Mouse (Mus musculus) frontal cortex, postnatal 36 days (tissue): ENCODE measurements around the gene Arap1.

Source experiments
- DNase-seq, 2 experiments: peaks; one replicate each; pipeline ENCODE4 v3.0.0; 2022; ENCODE audit warnings: low spot score in 2 of 2

The Arap1 gene

GRCm38 (mm10) chr7:101327263-101327662, 20.6 kb upstream of the Arap1 start:
- DNase-seq = no peak

- no peak for DNase-seq
Observed at GRCm38 (mm10) chr7:101327786-101328185, 20.1 kb upstream of the Arap1 start.

GRCm38 (mm10) chr7:101328621-101329158, 19.2 kb upstream of the Arap1 start:
- DNase-seq = peak; percentile 76 to 86

DNA sequence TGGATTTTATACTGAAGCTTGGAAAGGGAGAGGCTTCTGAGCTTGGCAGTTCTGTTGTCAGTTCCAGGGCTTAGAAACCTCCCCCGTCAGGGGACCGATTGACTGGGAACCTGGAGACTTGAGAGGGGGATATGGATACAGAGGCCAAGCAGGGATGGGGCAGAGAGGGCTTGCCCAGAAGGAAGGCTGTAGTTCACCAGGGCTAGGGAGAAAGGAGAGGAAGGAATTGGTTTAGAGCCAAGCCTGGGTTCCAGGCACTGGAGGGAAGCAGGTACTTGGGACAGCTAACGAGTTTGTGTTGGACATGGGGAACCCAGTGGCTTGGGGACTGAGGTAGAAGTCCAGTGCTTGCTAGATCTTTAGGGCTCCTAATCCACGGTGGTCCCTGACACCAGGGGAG, 18.3 kb upstream of the Arap1 start:
- no peak for DNase-seq

- no peak for DNase-seq
Observed at GRCm38 (mm10) chr7:101330074-101330840, 17.6 kb upstream of the Arap1 start.

- DNase-seq = no peak
Observed at GRCm38 (mm10) chr7:101330841-101331173, 17.1 kb upstream of the Arap1 start.

DNA sequence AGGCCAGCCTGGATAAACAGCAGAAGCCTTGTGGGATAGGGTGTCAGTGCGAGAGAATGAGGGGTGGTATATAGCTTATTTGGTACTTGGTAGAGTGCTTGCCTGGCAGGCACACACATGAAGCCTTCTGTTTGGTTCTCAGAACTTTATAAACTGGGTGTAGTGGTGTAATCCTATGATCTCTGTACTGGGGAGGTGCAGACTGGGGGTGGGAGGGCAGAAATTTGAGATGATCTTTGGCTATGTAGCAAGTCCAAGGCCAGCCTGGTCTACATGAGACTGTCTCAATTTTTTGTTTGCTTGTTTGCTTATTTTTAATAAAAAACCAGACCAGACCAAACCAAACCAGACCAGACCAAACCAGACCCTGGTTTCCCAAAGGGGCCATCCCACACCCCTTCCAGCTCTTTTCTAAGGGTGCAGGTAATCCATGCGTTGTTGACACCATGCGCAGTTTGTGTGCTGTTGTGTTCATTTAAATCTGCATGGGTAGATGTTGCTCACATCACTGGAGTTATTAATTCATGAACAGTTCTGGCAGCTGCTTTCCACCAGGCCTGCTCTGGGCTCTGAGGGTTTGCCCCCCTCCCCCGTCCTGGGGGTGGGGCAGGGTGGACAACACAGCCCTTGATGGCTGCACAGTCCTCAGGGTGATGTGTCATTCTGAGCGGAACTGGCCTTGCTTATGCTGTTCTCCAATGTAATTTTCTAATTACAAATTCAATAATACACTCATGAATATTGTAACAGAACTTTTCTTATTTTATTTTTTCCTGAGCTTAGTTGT, 15.6 kb upstream of the Arap1 start:
- no peak for DNase-seq

GRCm38 (mm10) chr7:101335228-101335627, 12.6 kb upstream of the Arap1 start:
- DNase-seq = no peak

- no peak for DNase-seq
Observed at GRCm38 (mm10) chr7:101336686-101337085, 11.2 kb upstream of the Arap1 start.

DNA sequence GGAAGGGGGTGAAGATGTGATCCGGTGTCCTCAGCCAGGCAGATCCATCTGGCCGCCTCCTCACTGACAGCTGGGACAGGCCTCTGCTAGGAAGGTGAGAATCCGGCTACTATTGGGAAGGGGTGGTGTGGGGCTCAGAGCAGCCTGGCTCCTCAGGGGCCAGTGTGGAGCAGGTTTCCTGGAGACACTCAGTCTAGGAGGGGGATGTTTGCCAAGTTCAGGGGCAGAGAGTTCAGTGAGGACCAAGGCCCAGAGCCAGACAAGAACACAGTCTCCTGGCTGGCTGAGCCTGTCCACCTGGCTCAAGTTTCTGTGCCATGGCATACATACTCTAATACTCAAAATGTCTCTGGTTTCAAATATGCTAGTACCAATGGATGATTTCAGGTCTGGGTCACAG, 10.5 kb upstream of the Arap1 start:
- no peak for DNase-seq

DNA sequence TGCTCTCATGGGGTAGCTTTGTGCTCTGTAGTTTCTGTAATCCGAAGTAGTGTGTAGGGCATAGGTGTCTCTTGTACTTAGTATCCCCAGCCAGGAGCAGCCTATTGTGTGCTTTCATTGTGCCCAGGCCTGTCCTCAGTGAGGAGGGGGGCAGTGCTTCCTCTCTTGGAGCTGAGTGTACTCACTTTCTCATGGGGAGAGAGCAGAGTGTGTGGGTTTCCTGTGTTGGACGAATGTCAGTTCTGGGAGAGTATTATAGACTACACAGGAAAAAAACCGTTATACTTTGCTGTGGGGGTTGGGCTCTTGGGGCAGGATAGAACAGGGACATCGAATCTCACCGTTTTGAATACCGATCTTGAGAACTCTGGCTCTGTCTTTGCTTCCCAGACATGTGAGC, 6.5 kb upstream of the Arap1 start:
- DNase-seq = no peak

- no peak for DNase-seq
Observed at GRCm38 (mm10) chr7:101343135-101343534, 4.7 kb upstream of the Arap1 start.

GRCm38 (mm10) chr7:101344892-101345291, 3.0 kb upstream of the Arap1 start:
- DNase-seq = no peak

GRCm38 (mm10) chr7:101346991-101347390, 876 bp upstream of the Arap1 start:
- no peak for DNase-seq

- DNase-seq = no peak
Observed at GRCm38 (mm10) chr7:101348312-101348711, 445 bp downstream of the Arap1 start.

- DNase-seq = peak in 1 of 2 experiments; percentile 56
Observed at GRCm38 (mm10) chr7:101349861-101350260, 2.0 kb downstream of the Arap1 start.

GRCm38 (mm10) chr7:101352404-101352803, 4.5 kb downstream of the Arap1 start:
- no peak for DNase-seq

DNA sequence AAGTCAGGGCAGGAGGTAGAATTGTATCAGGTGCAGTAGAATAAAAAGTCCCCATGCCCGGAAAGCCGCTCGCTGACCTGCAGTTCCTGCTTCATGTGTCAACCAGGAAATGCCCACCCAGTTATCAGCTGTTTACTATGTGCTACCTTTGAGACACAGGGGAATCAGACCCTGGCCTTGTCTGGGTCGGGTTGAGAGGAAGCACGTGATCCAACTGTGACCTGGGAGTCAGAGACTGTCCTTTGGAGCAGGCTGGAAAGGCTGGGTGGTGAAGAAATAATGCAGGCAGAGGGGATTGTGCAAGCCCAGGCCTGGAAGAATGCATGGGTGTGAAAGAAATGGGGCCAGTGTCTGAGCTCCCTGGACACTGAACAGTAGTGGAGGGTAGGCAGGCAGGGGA, 6.6 kb downstream of the Arap1 start:
- DNase-seq = no peak

DNA sequence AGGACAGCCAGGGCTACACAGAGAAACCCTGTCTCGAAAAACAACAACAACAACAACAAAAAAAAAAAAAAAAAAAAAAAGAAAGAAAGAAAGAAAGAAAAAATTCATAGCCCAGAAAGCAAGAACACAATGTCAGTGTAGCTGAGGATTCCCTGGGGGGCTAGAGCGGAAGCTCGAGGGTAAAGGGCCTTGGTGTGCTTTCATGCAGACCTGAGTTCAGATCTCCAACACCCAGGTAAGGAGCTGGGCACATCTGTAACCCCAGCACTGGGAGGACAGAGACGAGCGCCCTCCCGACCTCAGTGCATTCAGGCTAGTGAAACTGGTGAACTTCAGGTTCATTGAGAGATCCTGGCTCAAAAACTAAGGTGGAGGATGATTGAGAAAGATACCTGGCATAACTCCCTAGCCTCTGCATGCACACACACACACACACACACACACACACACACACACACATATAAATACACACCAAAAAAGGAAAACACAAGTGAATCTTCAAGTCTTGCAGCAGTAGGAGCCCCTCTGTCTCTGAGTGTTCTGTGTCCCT, 7.8 kb downstream of the Arap1 start:
- DNase-seq = no peak

DNA sequence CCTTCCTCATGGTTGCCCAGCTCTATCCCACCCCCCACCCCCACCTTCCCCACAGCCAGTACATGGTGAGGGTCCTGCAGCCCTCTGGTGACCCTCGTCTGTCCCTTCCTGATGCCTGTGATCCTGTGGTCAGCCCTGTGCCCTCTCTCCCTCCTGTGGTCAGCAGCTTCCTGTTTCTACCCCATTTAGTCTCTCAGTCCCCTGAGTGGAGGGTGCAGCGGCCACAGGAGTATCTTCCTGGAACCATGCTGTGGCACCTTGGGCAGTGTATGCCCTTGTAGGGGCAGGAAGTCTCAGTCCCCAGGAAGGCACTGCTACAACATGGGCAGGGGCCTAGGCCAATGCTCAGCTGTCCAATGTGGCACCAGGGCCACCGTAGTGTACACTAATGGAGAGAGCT, 9.0 kb downstream of the Arap1 start:
- DNase-seq = no peak

DNA sequence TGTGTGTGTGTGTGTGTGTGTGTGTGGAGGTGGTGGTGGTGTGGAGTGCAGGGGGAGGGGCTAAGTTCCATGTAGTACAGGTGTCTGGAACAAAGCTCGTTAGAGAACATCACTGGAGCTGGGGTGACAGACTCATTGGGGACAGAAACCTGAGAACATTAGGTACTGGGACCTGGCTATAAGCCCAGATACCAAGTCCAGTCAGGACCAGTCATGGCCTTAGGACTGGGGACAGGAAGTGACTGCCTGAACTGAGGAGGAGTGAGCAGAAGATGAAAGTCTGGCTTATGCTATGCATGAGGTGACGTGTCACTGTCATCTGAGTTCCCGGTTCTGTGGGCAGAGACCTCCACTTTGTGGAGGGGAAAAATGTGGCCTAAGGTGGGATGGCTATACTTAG, 12.5 kb downstream of the Arap1 start:
- no peak for DNase-seq

DNA sequence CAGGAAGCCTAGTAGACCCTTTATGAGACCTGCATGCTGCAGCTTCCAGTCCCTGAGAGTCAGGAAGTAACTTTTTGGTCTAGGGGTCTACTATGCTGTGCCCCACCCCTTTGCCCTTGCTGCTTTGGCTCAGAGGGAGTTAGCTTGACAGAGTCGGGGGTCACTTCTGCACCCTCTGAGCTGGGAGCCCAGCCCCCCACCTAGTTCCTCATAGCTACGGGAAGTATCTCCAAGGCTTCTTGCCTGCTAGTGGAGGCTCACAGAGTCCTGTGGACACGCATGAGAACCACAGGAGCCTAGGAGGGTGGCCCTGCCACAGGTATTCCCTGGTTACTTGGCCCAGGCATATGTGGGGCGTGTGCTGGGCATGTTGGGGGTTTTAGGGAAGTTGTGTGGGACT, 13.2 kb downstream of the Arap1 start:
- no peak for DNase-seq

- no peak for DNase-seq
Observed at GRCm38 (mm10) chr7:101361767-101362166, 13.9 kb downstream of the Arap1 start.
